Mouse (Mus musculus) liver, embryonic 14.5 days (tissue): ENCODE measurements around the gene Zfp963.

Experiments used
- CTCF ChIP-seq: IDR thresholded peaks from 2 replicates; pipeline ENCODE4 v1.5.1; 2016; ENCODE audit warnings: antibody characterized with exemption, low read depth, control low read depth
- EP300 ChIP-seq: IDR thresholded peaks from 2 replicates; pipeline ENCODE4 v1.6.1; 2016; ENCODE audit warnings: antibody characterized with exemption, low read depth

GRCm38 (mm10) chr8:69775149-69775534 lies 25.4 kb upstream of the Zfp963 start:
- no peak for TF ChIP-seq CTCF
- TF ChIP-seq EP300 = no peak
